Mouse (Mus musculus): ENCODE results near the gene Card19.
A peak's percentile ranks its signal among the peaks of the same experiment; 100 is the strongest.

DNA sequence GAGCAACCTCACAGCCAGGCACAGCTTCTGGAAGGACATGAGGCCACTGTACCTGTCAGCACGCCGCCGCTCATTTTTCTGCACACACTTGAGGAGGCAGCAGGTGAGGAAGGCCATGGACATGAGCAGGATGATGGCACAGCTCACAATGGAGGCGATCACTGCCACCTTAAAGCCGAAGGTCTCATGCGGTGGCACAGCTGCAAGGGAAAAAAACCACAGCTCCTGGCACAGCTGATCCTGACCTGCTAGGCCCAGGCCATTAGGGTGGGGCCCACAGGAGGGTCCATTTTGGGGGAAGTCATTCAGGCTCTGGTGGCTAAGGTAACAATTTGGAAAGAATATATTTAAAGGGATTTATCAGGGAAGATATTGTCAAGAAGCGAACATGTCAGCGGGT, 22.9 kb upstream of the Card19 start:
- TF ChIP-seq POLR2A (IDR thresholded peaks at IDR 0.05; ENCODE audit: insufficient read length, low read depth) (no peak), POLR2AphosphoS2 (IDR thresholded peaks at IDR 0.05; ENCODE audit: insufficient read length, low read depth) (no peak), USF1 (IDR thresholded peaks at IDR 0.05; ENCODE audit: low read depth) (no peak), MYOG (IDR thresholded peaks at IDR 0.05; ENCODE audit: control insufficient read depth in 1 of 3, insufficient read depth in 1 of 3, insufficient read length in 2 of 3, low read depth in 2 of 3) (peak in 1 of 3 experiments; percentile 59), E2F4 (IDR thresholded peaks at IDR 0.05; ENCODE audit: insufficient read depth) (no peak), TCF12 (IDR thresholded peaks at IDR 0.05; ENCODE audit: insufficient read depth, poor library complexity, severe bottlenecking) (no peak), REST (IDR thresholded peaks at IDR 0.05; ENCODE audit: insufficient read depth, insufficient read length) (no peak), MYOD1 (IDR thresholded peaks at IDR 0.05; ENCODE audit: control insufficient read depth in 1 of 3, insufficient read length in 2 of 3, low read depth in 2 of 3) (peak in 2 of 3 experiments; percentile 41 to 43), MAX (IDR thresholded peaks at IDR 0.05; ENCODE audit: low read depth) (no peak)
